Mouse (Mus musculus) liver, embryonic 11.5 days (tissue): Measurements from ENCODE around the gene Fam81a. TPM values are rescaled to one million over a fixed set of nuclear protein-coding genes. Genes with fewer than 3 reads are reported as not detected.
A peak's percentile ranks its signal among the peaks of the same experiment; 100 is the strongest.

ENCODE experiments used
- ATAC-seq: fragments of 200-750 bp; cut with Nextera tagmentation; replicated peaks from 2 replicates; pipeline ENCODE4 v1.8.0; 2017; ENCODE audit warnings: moderate number of reproducible peaks, mild to moderate bottlenecking, moderate TSS enrichment, moderate library complexity; ENCODE audit not compliant: low FRiP score
- DNase-seq: peaks from one replicate; pipeline ENCODE4 v3.0.0-alpha.2; 2017; ENCODE audit warnings: low spot score
- H3K27ac ChIP-seq: fragments of 300-500 bp; sonication (generic); 2 replicates; pipeline ENCODE4 v1.5.1; 2014; ENCODE audit warnings: mild to moderate bottlenecking, low read depth, low read length, control low read depth
- H3K27me3 ChIP-seq: fragments of 300-500 bp; sonication (generic); replicated peaks from 2 replicates; pipeline ENCODE4 v1.6.1; 2014; ENCODE audit warnings: low read length, mixed read lengths; ENCODE audit not compliant: control insufficient read depth, insufficient read depth
- H3K36me3 ChIP-seq: fragments of 300-500 bp; sonication (generic); 2 replicates; pipeline ENCODE4 v1.6.1; 2014; ENCODE audit warnings: mild to moderate bottlenecking, low read length, moderate library complexity, mixed read lengths; ENCODE audit not compliant: control insufficient read depth, insufficient read depth
- H3K4me1 ChIP-seq: fragments of 300-500 bp; sonication (generic); replicated peaks from 2 replicates; pipeline ENCODE4 v1.6.1; 2014; ENCODE audit warnings: low read length, mixed read lengths; ENCODE audit not compliant: control insufficient read depth, insufficient read depth
- H3K4me2 ChIP-seq: fragments of 300-500 bp; sonication (generic); 2 replicates; pipeline ENCODE4 v1.6.1; 2014; ENCODE audit warnings: mild to moderate bottlenecking, control low read depth, moderate library complexity
- H3K4me3 ChIP-seq: fragments of 300-500 bp; sonication (generic); 2 replicates; pipeline ENCODE4 v1.5.1; 2014; ENCODE audit warnings: low read depth, low read length, control low read depth
- H3K9ac ChIP-seq: fragments of 300-500 bp; sonication (generic); 2 replicates; pipeline ENCODE4 v1.6.1; 2014; ENCODE audit warnings: low read depth, low read length, control low read depth
- H3K9me3 ChIP-seq: fragments of 300-500 bp; sonication (generic); 2 replicates; pipeline ENCODE4 v1.6.1; 2016; ENCODE audit warnings: low read length, inconsistent platforms, mixed read lengths; ENCODE audit not compliant: control insufficient read depth
- WGBS: fragments of 180-500 bp; shearing (Covaris S2); extraction: QIAGEN DNeasy Blood & Tissue Kit; methylation state at CpG from one replicate; pipeline ENCODE4 v1.1.7; 2014; 5-methylcytosine and 5-hydroxymethylcytosine counted together
- polyA plus RNA-seq: library from polyadenylated mRNA; unstranded; fragments of >200 nt; fragmentation: Nextera tagmentation; extraction: Ambion mirVana; gene quantifications from 2 replicates; pipeline ENCODE4 v1.2.1, GENCODE M21; 2014

Gene Fam81a
- polyA plus RNA-seq, 1 experiment from 2014 or later, result 1.6 TPM

- no peaks in the 10 kb centered on the region for H3K9me3 ChIP-seq
- H3K27me3 ChIP-seq, result no peaks in the 10 kb centered on the region
- no peak overlapping the region for H3K9ac ChIP-seq
- ATAC-seq (no peak), DNase-seq (no peak)
- no peak overlapping the region for H3K27ac ChIP-seq
- H3K36me3 ChIP-seq, result no peaks in the 10 kb centered on the region
- peak overlapping the region; percentile 14; the same call in 1 of the 2 replicates for H3K4me2 ChIP-seq
- WGBS, result 57% methylated on average over 25 of the region's 25 CpGs
- H3K4me3 ChIP-seq, result no peak overlapping the region
- H3K4me1 ChIP-seq, result no peaks in the 10 kb centered on the region
Measured at GRCm38 (mm10) chr9:70082357-70083204, 59.8 kb downstream of the Fam81a start.

- DNase-seq (no peak), ATAC-seq (no peak)
- WGBS, result 87% methylated on average over 7 of the region's 7 CpGs
- Histone ChIP-seq H3K4me2 (no peak overlapping the region), H3K27me3 (no peaks in the 10 kb centered on the region), H3K9ac (no peak overlapping the region), H3K4me3 (no peak overlapping the region), H3K36me3 (no peaks in the 10 kb centered on the region), H3K4me1 (no peaks in the 10 kb centered on the region), H3K9me3 (no peaks in the 10 kb centered on the region), H3K27ac (no peak overlapping the region)
Measured at GRCm38 (mm10) chr9:70081767-70082166, 60.6 kb downstream of the Fam81a start.

- DNase-seq, result no peak
- ATAC-seq, result no peak
Measured at GRCm38 (mm10) chr9:70080976-70081375, 61.4 kb downstream of the Fam81a start.

GRCm38 (mm10) chr9:70080027-70080800, 62.1 kb downstream of the Fam81a start:
- Histone ChIP-seq H3K4me3 (no peak overlapping the region), H3K4me2 (no peak overlapping the region), H3K9me3 (no peaks in the 10 kb centered on the region), H3K27ac (no peak overlapping the region), H3K9ac (no peak overlapping the region), H3K4me1 (no peaks in the 10 kb centered on the region), H3K27me3 (no peaks in the 10 kb centered on the region), H3K36me3 (no peaks in the 10 kb centered on the region)
- DNase-seq (no peak), ATAC-seq (no peak)
- WGBS, result 76% methylated on average over 9 of the region's 9 CpGs

More at GRCm38 (mm10) chr9:70080976-70081375, 61.4 kb downstream of the Fam81a start:
- Histone ChIP-seq H3K9me3 (no peaks in the 10 kb centered on the region), H3K36me3 (no peaks in the 10 kb centered on the region), H3K27ac (no peak overlapping the region), H3K9ac (no peak overlapping the region), H3K4me1 (no peaks in the 10 kb centered on the region), H3K4me2 (no peak overlapping the region), H3K27me3 (no peaks in the 10 kb centered on the region), H3K4me3 (no peak overlapping the region)
- 72% methylated on average over 2 of the region's 2 CpGs for WGBS

- Histone ChIP-seq H3K4me1 (no peaks in the 10 kb centered on the region), H3K36me3 (no peaks in the 10 kb centered on the region), H3K9me3 (no peaks in the 10 kb centered on the region), H3K4me2 (no peak overlapping the region), H3K9ac (no peak overlapping the region), H3K4me3 (no peak overlapping the region), H3K27me3 (no peaks in the 10 kb centered on the region), H3K27ac (no peak overlapping the region)
- WGBS, result 80% methylated on average over 3 of the region's 3 CpGs
- ATAC-seq (no peak; the same call in 1 of the 2 replicates), DNase-seq (no peak)
Measured at GRCm38 (mm10) chr9:70078034-70078433, 64.3 kb downstream of the Fam81a start.

- Histone ChIP-seq H3K9ac (no peak overlapping the region), H3K9me3 (no peaks in the 10 kb centered on the region), H3K27ac (no peak overlapping the region), H3K36me3 (no peaks in the 10 kb centered on the region), H3K4me3 (no peak overlapping the region), H3K4me1 (no peaks in the 10 kb centered on the region), H3K27me3 (no peaks in the 10 kb centered on the region), H3K4me2 (no peak overlapping the region)
- ATAC-seq (no peak), DNase-seq (no peak)
- 71% methylated on average over 7 of the region's 7 CpGs for WGBS
Measured at GRCm38 (mm10) chr9:70077170-70077569, 65.2 kb downstream of the Fam81a start.

- H3K36me3 ChIP-seq, result no peaks in the 10 kb centered on the region
- no peaks in the 10 kb centered on the region for H3K4me1 ChIP-seq
- 74% methylated on average over 8 of the region's 8 CpGs for WGBS
- H3K27ac ChIP-seq, result no peak overlapping the region
- H3K9me3 ChIP-seq, result no peaks in the 10 kb centered on the region
- H3K4me3 ChIP-seq, result no peak overlapping the region
- H3K4me2 ChIP-seq, result no peak overlapping the region
- no peak for ATAC-seq
- no peak overlapping the region for H3K9ac ChIP-seq
- no peaks in the 10 kb centered on the region for H3K27me3 ChIP-seq
- no peak for DNase-seq
Measured at GRCm38 (mm10) chr9:70072387-70072786, 70.0 kb downstream of the Fam81a start.

GRCm38 (mm10) chr9:70069961-70070435, 72.4 kb downstream of the Fam81a start:
- no peak for DNase-seq

More at GRCm38 (mm10) chr9:70069961-70070435, 72.4 kb downstream of the Fam81a start:
- no peaks in the 10 kb centered on the region for H3K36me3 ChIP-seq
- no peak overlapping the region for H3K9ac ChIP-seq
- no peaks in the 10 kb centered on the region for H3K27me3 ChIP-seq
- WGBS, result 66% methylated on average over 8 of the region's 8 CpGs
- no peak overlapping the region for H3K27ac ChIP-seq
- H3K4me1 ChIP-seq, result no peaks in the 10 kb centered on the region
- no peaks in the 10 kb centered on the region for H3K9me3 ChIP-seq
- H3K4me2 ChIP-seq, result no peak overlapping the region
- no peak overlapping the region for H3K4me3 ChIP-seq
- no peak for ATAC-seq
